Mouse (Mus musculus) heart, embryonic 11.5 days (tissue): Measurements from ENCODE around the gene Creld1. TPM values are rescaled to one million over a fixed set of nuclear protein-coding genes. Genes with fewer than 3 reads are reported as not detected.

Source experiments
- ATAC-seq: fragments of 200-750 bp; cut with Nextera tagmentation; replicated peaks from 2 replicates; pipeline ENCODE4 v1.8.0; 2017; ENCODE audit warnings: moderate library complexity; ENCODE audit not compliant: insufficient number of reproducible peaks, low FRiP score, low TSS enrichment
- H3K27ac ChIP-seq: fragments of 300-500 bp; sonication (generic); 2 replicates; pipeline ENCODE4 v1.5.1; 2014; ENCODE audit warnings: mild to moderate bottlenecking, low read depth, low read length
- H3K27me3 ChIP-seq: fragments of 300-500 bp; sonication (generic); 2 replicates; pipeline ENCODE4 v1.6.1; 2014; ENCODE audit warnings: mild to moderate bottlenecking, low read length, mixed read lengths; ENCODE audit not compliant: control insufficient read depth, insufficient read depth
- H3K36me3 ChIP-seq: fragments of 300-500 bp; sonication (generic); 2 replicates; pipeline ENCODE4 v1.6.1; 2014; ENCODE audit warnings: mild to moderate bottlenecking, low read length, moderate library complexity, mixed read lengths; ENCODE audit not compliant: control insufficient read depth, insufficient read depth
- H3K4me1 ChIP-seq: fragments of 300-500 bp; sonication (generic); 2 replicates; pipeline ENCODE4 v1.6.1; 2014; ENCODE audit warnings: low read length; ENCODE audit not compliant: control insufficient read depth, insufficient read depth
- H3K4me2 ChIP-seq: fragments of 300-500 bp; sonication (generic); 2 replicates; pipeline ENCODE4 v1.6.1; 2014; ENCODE audit warnings: mild to moderate bottlenecking, moderate library complexity
- H3K4me3 ChIP-seq: fragments of 300-500 bp; sonication (generic); 2 replicates; pipeline ENCODE4 v1.5.1; 2014; ENCODE audit warnings: low read depth, low read length
- H3K9ac ChIP-seq: fragments of 300-500 bp; sonication (generic); 2 replicates; pipeline ENCODE4 v1.6.1; 2014; ENCODE audit warnings: mild to moderate bottlenecking, low read depth, low read length, moderate library complexity
- H3K9me3 ChIP-seq: fragments of 300-500 bp; sonication (generic); replicated peaks from 2 replicates; pipeline ENCODE4 v1.6.1; 2016; ENCODE audit warnings: low read length; ENCODE audit not compliant: control insufficient read depth
- WGBS: fragments of 180-500 bp; shearing (Covaris S2); extraction: QIAGEN DNeasy Blood & Tissue Kit; methylation state at CpG from one replicate; pipeline ENCODE4 v1.1.7; 2014; ENCODE audit not compliant: insufficient replicate concordance; 5-methylcytosine and 5-hydroxymethylcytosine counted together
- polyA plus RNA-seq: library from polyadenylated mRNA; unstranded; fragments of >200 nt; fragmentation: Nextera tagmentation; extraction: Ambion mirVana; gene quantifications from 2 replicates; pipeline ENCODE4 v1.2.1, GENCODE M21; 2014

The Creld1 gene
- polyA plus RNA-seq, 1 experiment from 2014 or later, result 31.1 TPM

GRCm38 (mm10) chr6:113458635-113459034, 24.5 kb upstream of the Creld1 start:
- Histone ChIP-seq H3K27me3 (no peaks in the 10 kb centered on the region), H3K36me3 (no peaks in the 10 kb centered on the region), H3K4me1 (no peaks in the 10 kb centered on the region), H3K9me3 (no peaks in the 10 kb centered on the region), H3K27ac (no peak overlapping the region), H3K9ac (no peak overlapping the region), H3K4me2 (no peak overlapping the region), H3K4me3 (no peak overlapping the region)
- no peak for ATAC-seq
- WGBS, result 47% methylated on average over 10 of the region's 10 CpGs

GRCm38 (mm10) chr6:113464040-113464439, 19.1 kb upstream of the Creld1 start:
- Histone ChIP-seq H3K4me3 (no peak overlapping the region), H3K4me1 (peaks cover under 1% of the 10 kb centered on the region; the same call in 1 of the 2 replicates), H3K27ac (no peak overlapping the region), H3K27me3 (peaks cover 10% of the 10 kb centered on the region), H3K36me3 (no peaks in the 10 kb centered on the region), H3K4me2 (no peak overlapping the region), H3K9me3 (no peaks in the 10 kb centered on the region), H3K9ac (no peak overlapping the region)
- WGBS, result 64% methylated on average over 7 of the region's 7 CpGs
- ATAC-seq, result no peak

- Histone ChIP-seq H3K4me1 (peaks cover 6% of the 10 kb centered on the region; the same call in 1 of the 2 replicates), H3K4me2 (no peak overlapping the region), H3K9ac (no peak overlapping the region), H3K4me3 (no peak overlapping the region), H3K9me3 (no peaks in the 10 kb centered on the region), H3K27ac (no peak overlapping the region), H3K27me3 (peaks cover 21% of the 10 kb centered on the region), H3K36me3 (no peaks in the 10 kb centered on the region)
- 43% methylated on average over 5 of the region's 5 CpGs for WGBS
- ATAC-seq, result no peak
Measured at GRCm38 (mm10) chr6:113465602-113466001, 17.5 kb upstream of the Creld1 start.

- H3K36me3 ChIP-seq, result no peaks in the 10 kb centered on the region
- no peak overlapping the region for H3K4me3 ChIP-seq
- no peaks in the 10 kb centered on the region for H3K9me3 ChIP-seq
- H3K4me1 ChIP-seq, result peaks cover 17% of the 10 kb centered on the region
- WGBS, result 67% methylated on average over 3 of the region's 3 CpGs
- H3K27me3 ChIP-seq, result peaks cover 29% of the 10 kb centered on the region
- no peak for ATAC-seq
- no peak overlapping the region for H3K9ac ChIP-seq
- H3K27ac ChIP-seq, result no peak overlapping the region
- H3K4me2 ChIP-seq, result no peak overlapping the region
Measured at GRCm38 (mm10) chr6:113468512-113468911, 14.6 kb upstream of the Creld1 start.

- H3K27me3 ChIP-seq, result peaks cover 26% of the 10 kb centered on the region
- no peaks in the 10 kb centered on the region for H3K36me3 ChIP-seq
- H3K4me2 ChIP-seq, result peak overlapping the region; percentile 80
- ATAC-seq, result no peak
- no peak overlapping the region for H3K27ac ChIP-seq
- peaks cover 17% of the 10 kb centered on the region for H3K4me1 ChIP-seq
- no peaks in the 10 kb centered on the region for H3K9me3 ChIP-seq
- peak overlapping the region; percentile 34 for H3K4me3 ChIP-seq
- H3K9ac ChIP-seq, result peak overlapping the region; percentile 52; the same call in 1 of the 2 replicates
- 7% methylated on average over 9 of the region's 9 CpGs for WGBS
Measured at GRCm38 (mm10) chr6:113469021-113469420, 14.1 kb upstream of the Creld1 start.

- Histone ChIP-seq H3K4me2 (peak overlapping the region; percentile 80), H3K27ac (no peak overlapping the region), H3K4me1 (peaks cover 17% of the 10 kb centered on the region), H3K27me3 (peaks cover 26% of the 10 kb centered on the region), H3K36me3 (no peaks in the 10 kb centered on the region), H3K4me3 (peak overlapping the region; percentile 34), H3K9ac (peak overlapping the region; percentile 52; the same call in 1 of the 2 replicates), H3K9me3 (no peaks in the 10 kb centered on the region)
- WGBS, result 2% methylated on average over 31 of the region's 31 CpGs
- peak; percentile 37; the same call in 1 of the 2 replicates for ATAC-seq
Measured at GRCm38 (mm10) chr6:113469432-113469831, 13.7 kb upstream of the Creld1 start.

GRCm38 (mm10) chr6:113471297-113471936, 11.7 kb upstream of the Creld1 start, which contains the start of gene Il17rc:
TSS of gene Il17rc (plus strand) at chr6:113471427.
- Histone ChIP-seq H3K27ac (no peak within 1 kb of the TSS), H3K9ac (peak within 1 kb of the TSS; percentile 49; the same call in 1 of the 2 replicates), H3K9me3 (no peaks in the 10 kb centered on the region), H3K27me3 (peaks cover 24% of the 10 kb centered on the region), H3K4me1 (peaks cover 17% of the 10 kb centered on the region), H3K4me3 (peak within 1 kb of the TSS; percentile 26), H3K36me3 (no peaks in the 10 kb centered on the region), H3K4me2 (peak within 1 kb of the TSS; percentile 58)
- ATAC-seq, result no peak
- 20% methylated on average over 12 of the region's 12 CpGs for WGBS

GRCm38 (mm10) chr6:113472061-113472460, 11.0 kb upstream of the Creld1 start:
- H3K36me3 ChIP-seq, result no peaks in the 10 kb centered on the region
- H3K9ac ChIP-seq, result no peak overlapping the region
- WGBS, result 59% methylated on average over 10 of the region's 10 CpGs
- H3K4me2 ChIP-seq, result no peak overlapping the region
- peaks cover 27% of the 10 kb centered on the region for H3K27me3 ChIP-seq
- H3K27ac ChIP-seq, result no peak overlapping the region
- no peak overlapping the region for H3K4me3 ChIP-seq
- H3K9me3 ChIP-seq, result no peaks in the 10 kb centered on the region
- no peak for ATAC-seq
- peaks cover 17% of the 10 kb centered on the region for H3K4me1 ChIP-seq

- H3K27ac ChIP-seq, result no peak overlapping the region
- H3K9me3 ChIP-seq, result no peaks in the 10 kb centered on the region
- ATAC-seq, result no peak
- no peak overlapping the region for H3K9ac ChIP-seq
- no peak overlapping the region for H3K4me3 ChIP-seq
- H3K36me3 ChIP-seq, result no peaks in the 10 kb centered on the region
- WGBS, result 89% methylated on average over 2 of the region's 2 CpGs
- no peak overlapping the region for H3K4me2 ChIP-seq
- H3K27me3 ChIP-seq, result peaks cover 27% of the 10 kb centered on the region
- H3K4me1 ChIP-seq, result peaks cover 17% of the 10 kb centered on the region
Measured at GRCm38 (mm10) chr6:113473246-113473645, 9.9 kb upstream of the Creld1 start.
